Mouse (Mus musculus) heart, embryonic 13.5 days (tissue): ENCODE results near the gene Madd. TPM values are rescaled to one million over a fixed set of nuclear protein-coding genes. Genes with fewer than 3 reads are reported as not detected.

Experiments used
- ATAC-seq: fragments of 200-750 bp; cut with Nextera tagmentation; 2 replicates; pipeline ENCODE4 v1.8.0; 2017; ENCODE audit warnings: moderate TSS enrichment; ENCODE audit not compliant: insufficient number of reproducible peaks, low FRiP score, low TSS enrichment; ENCODE audit errors: extremely low read depth
- H3K27ac ChIP-seq: fragments of 300-500 bp; sonication (generic); replicated peaks from 2 replicates; pipeline ENCODE4 v1.5.1; 2015; ENCODE audit warnings: moderate library complexity, mild to moderate bottlenecking, inconsistent platforms
- H3K27me3 ChIP-seq: fragments of 300-500 bp; sonication (generic); replicated peaks from 2 replicates; pipeline ENCODE4 v1.6.1; 2015; ENCODE audit warnings: mild to moderate bottlenecking, inconsistent platforms
- H3K36me3 ChIP-seq: fragments of 300-500 bp; sonication (generic); 2 replicates; pipeline ENCODE4 v1.6.1; 2015; ENCODE audit warnings: mild to moderate bottlenecking, inconsistent platforms
- H3K4me1 ChIP-seq: fragments of 300-500 bp; sonication (generic); 2 replicates; pipeline ENCODE4 v1.6.1; 2015; ENCODE audit warnings: inconsistent platforms
- H3K4me2 ChIP-seq: fragments of 300-500 bp; sonication (generic); 2 replicates; pipeline ENCODE4 v1.6.1; 2015; ENCODE audit warnings: inconsistent platforms, mild to moderate bottlenecking, moderate library complexity
- H3K4me3 ChIP-seq: fragments of 300-500 bp; sonication (generic); 2 replicates; pipeline ENCODE4 v1.5.1; 2015; ENCODE audit warnings: moderate library complexity, mild to moderate bottlenecking, inconsistent platforms
- H3K9ac ChIP-seq: fragments of 300-500 bp; sonication (generic); 2 replicates; pipeline ENCODE4 v1.6.1; 2015; ENCODE audit warnings: inconsistent platforms, mild to moderate bottlenecking, moderate library complexity
- H3K9me3 ChIP-seq: fragments of 300-500 bp; sonication (generic); 2 replicates; pipeline ENCODE4 v1.6.1; 2016; ENCODE audit warnings: inconsistent platforms
- WGBS: fragments of 180-500 bp; shearing (Covaris S2); methylation state at CpG from one replicate; pipeline ENCODE4 v1.1.7; 2015; ENCODE audit warnings: mixed read lengths; 5-methylcytosine and 5-hydroxymethylcytosine counted together
- polyA plus RNA-seq: library from polyadenylated mRNA; unstranded; fragments of >200 nt; fragmentation: Nextera tagmentation; extraction: Ambion mirVana; gene quantifications from 2 replicates; pipeline ENCODE4 v1.2.1, GENCODE M21; 2015

Madd gene
- polyA plus RNA-seq, 1 experiment from 2014 or later: 5.9 TPM

DNA sequence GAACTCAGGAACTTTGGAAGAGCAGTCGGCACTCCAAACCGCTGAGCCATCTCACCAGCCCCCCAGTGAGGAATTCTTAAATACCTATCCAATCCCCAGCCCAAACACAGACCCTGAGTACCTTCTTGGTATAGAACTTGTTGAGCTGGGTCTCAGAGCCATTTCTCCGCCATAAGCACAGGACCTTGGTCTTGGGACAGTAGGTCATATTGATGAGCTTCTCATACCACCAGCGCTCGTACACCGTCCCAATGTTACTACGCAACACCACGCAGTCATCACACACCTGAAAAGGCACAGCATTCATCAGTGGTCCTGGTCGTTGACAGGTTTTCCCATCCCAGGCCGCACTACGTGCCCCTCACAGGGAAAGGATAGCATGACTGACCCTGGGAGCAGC lies 40.2 kb downstream of the Madd start:
- no peak for ATAC-seq
- Histone ChIP-seq H3K4me1 (0 out of 2 replicates have a peak, but pooled peaks cover 4% of the 10 kb centered on the region), H3K9ac (no peak overlapping the region), H3K27ac (no peak overlapping the region), H3K36me3 (peaks cover 31% of the 10 kb centered on the region), H3K4me2 (no peak overlapping the region), H3K27me3 (no peaks in the 10 kb centered on the region), H3K4me3 (no peak overlapping the region), H3K9me3 (no peaks in the 10 kb centered on the region)
- WGBS: 93% methylated on average over 11 of the region's 11 CpGs

DNA sequence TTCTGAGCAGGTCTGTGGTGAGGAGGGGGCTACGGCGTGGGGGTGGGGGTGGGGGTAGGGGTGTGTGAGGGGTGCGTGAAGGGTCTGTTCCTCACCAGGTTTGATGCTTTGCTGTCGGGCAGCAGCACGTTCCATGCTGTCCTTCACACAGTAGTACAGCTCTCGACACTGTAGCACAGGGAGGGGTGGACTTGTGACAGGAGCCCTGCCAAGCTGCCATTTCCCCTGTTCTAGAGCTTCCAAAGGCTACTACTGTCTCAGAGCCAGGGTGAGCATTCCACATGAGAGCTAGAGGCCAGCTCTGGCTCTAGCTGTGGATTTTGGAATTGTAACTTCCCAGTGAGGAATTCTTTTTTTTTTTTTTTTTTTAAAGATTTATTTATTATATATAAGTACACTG lies 40.7 kb downstream of the Madd start:
- no peak overlapping the region for H3K4me3 ChIP-seq
- no peak overlapping the region for H3K9ac ChIP-seq
- H3K27ac ChIP-seq: no peak overlapping the region
- no peak overlapping the region for H3K4me2 ChIP-seq
- H3K4me1 ChIP-seq: 0 out of 2 replicates have a peak, but pooled peaks cover 4% of the 10 kb centered on the region
- no peaks in the 10 kb centered on the region for H3K9me3 ChIP-seq
- peaks cover 36% of the 10 kb centered on the region for H3K36me3 ChIP-seq
- WGBS: 79% methylated on average over 6 of the region's 6 CpGs
- H3K27me3 ChIP-seq: no peaks in the 10 kb centered on the region
- no peak for ATAC-seq

DNA sequence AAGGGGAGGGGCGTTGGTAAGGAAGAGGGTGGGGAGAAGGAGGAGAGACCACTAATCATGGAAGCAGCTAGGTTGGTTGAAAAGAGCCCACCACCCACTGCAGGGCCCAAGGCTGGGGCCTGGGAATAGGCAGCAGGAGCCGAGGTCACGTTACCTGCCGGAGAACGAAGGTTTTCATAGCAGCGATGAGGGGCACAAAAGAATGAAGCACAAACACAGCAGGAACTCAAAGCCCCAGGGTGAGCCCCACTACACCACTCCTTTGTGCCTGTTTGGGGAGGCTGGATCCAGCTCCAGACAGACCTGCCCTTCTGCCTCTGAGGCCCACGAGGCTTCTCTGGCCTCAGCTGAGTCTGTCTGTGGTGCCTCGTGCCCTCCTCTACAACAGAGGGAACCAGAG lies 43.9 kb downstream of the Madd start:
- WGBS: 78% methylated on average over 8 of the region's 8 CpGs
- no peak for ATAC-seq
- Histone ChIP-seq H3K36me3 (peaks cover 60% of the 10 kb centered on the region), H3K9ac (no peak overlapping the region), H3K9me3 (no peaks in the 10 kb centered on the region), H3K4me3 (no peak overlapping the region), H3K4me1 (peaks cover 21% of the 10 kb centered on the region), H3K27ac (0 out of 2 replicates have a peak overlapping the region, but pooled peaks have one; percentile 45), H3K27me3 (no peaks in the 10 kb centered on the region), H3K4me2 (no peak overlapping the region)

DNA sequence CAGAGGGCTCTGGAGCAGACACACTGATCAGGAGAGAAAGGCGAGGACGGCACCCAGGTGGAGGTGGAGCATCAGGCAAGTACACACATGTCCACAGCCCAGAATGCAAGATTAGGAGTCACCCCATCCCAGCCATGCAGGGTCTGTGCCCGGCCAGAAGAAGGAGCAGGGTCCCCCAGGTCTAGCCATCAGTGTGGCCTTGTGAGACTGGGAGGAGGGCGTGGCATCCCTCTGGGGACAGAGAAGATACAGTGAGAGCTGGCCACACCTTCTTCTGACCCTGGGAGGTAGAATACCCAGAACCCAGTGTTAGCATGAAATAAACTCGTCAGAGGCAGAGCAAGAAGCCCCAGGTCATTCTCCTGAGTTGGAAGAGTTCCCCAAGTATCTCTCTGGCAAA lies 44.3 kb downstream of the Madd start:
- no peaks in the 10 kb centered on the region for H3K27me3 ChIP-seq
- H3K4me3 ChIP-seq: no peak overlapping the region
- WGBS: 57% methylated on average over 5 of the region's 5 CpGs
- ATAC-seq: no peak
- H3K27ac ChIP-seq: peak overlapping the region; percentile 45; the same call in 1 of the 2 replicates
- H3K36me3 ChIP-seq: peaks cover 61% of the 10 kb centered on the region
- H3K4me2 ChIP-seq: no peak overlapping the region
- peaks cover 22% of the 10 kb centered on the region for H3K4me1 ChIP-seq
- H3K9ac ChIP-seq: no peak overlapping the region
- no peaks in the 10 kb centered on the region for H3K9me3 ChIP-seq

DNA sequence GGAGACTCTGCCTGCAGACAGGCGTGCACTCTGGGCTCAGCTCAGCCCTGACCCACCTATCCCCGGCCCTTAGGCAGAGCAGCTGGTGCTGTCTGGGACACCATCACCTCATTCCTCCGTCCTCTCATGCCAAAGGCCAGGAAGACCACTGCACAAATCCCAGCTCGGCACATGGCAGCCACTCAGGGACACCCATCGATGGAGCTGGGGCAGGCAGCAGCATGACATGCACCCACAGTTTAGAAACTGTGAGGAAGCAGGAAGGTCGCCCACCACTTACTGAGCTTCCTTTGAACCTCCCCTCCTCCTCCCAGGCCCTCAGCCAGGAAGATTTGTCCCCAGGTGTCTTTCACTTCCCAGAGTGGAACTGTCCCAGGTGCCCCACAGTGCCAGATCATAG lies 46.2 kb downstream of the Madd start:
- 58% methylated on average over 6 of the region's 6 CpGs for WGBS
- ATAC-seq: no peak
- H3K4me3 ChIP-seq: no peak overlapping the region
- H3K27me3 ChIP-seq: no peaks in the 10 kb centered on the region
- H3K9me3 ChIP-seq: no peaks in the 10 kb centered on the region
- H3K4me1 ChIP-seq: peaks cover 27% of the 10 kb centered on the region
- H3K9ac ChIP-seq: no peak overlapping the region; the same call in 1 of the 2 replicates
- peak overlapping the region; percentile 36; the same call in 1 of the 2 replicates for H3K27ac ChIP-seq
- no peak overlapping the region for H3K4me2 ChIP-seq
- H3K36me3 ChIP-seq: peaks cover 65% of the 10 kb centered on the region

DNA sequence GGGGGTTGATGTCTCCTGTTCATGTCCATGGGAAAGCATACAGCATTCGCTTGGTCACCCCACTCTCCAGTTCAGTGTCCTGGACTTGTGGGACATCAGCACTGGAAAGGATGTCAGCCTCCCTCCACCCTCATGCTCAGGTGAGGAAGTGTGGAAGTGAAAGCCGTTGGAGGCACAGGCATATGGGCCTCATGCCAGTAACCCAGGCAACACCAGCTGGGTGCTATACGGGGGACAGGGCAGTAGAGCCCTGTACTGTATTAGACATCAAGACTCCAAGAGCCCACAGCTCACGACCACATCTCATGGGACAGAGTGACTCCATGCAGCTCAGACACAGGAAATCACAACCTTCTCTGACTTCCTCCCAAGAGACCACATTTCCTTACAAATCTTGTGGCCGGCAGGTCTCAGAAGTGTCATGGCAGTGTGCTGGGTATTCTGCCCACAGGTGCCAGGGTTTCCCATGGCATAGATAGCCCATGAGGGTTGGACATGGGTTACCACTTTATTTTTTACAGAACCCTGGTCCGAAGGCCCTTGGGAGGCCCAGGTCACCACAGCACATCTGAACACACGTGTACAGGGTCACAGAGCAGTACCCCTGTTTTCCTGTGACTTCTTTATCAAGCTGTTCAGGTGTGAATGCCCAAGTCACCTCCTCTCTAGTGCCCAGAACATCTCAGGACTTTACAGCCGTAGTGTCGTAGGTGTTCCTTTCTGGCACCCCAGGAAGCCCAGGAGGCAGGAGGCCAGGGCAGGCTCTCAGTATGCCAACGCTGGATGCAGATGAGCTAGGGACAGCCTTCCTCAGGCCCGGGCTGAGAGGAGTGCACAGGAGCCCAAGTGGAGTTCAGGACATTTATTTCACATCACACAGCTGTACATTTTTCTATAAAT lies 46.9 kb downstream of the Madd start:
- Histone ChIP-seq H3K9ac (0 out of 2 replicates have a peak overlapping the region, but pooled peaks have one; percentile 15), H3K36me3 (peaks cover 70% of the 10 kb centered on the region), H3K27me3 (no peaks in the 10 kb centered on the region), H3K9me3 (no peaks in the 10 kb centered on the region), H3K27ac (peak overlapping the region; percentile 36; the same call in 1 of the 2 replicates), H3K4me2 (no peak overlapping the region), H3K4me3 (no peak overlapping the region), H3K4me1 (peaks cover 35% of the 10 kb centered on the region)
- WGBS: 66% methylated on average over 11 of the region's 11 CpGs
- ATAC-seq: no peak

DNA sequence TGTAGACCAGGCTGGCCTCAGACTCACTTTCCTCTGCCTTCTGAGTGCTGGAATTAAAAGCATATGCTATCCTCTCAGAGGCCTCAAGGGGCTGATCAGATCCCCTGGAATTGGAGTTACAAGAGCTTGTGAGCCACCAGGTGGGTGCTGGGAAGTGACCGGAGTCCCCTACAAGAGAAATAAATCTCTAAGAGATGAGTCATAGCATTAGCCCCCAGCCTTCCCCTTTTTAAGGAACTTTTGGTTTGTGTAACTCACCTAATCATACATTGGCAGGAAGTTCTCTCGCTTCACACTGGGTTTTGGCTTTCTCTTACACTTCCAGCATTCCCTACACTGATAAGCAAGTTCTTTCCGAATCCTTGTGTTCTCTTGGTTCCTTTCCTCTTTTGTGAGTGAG lies 51.6 kb downstream of the Madd start:
- Histone ChIP-seq H3K27ac (peak overlapping the region; percentile 59), H3K27me3 (no peaks in the 10 kb centered on the region), H3K9ac (peak overlapping the region; percentile 12; the same call in 1 of the 2 replicates), H3K4me2 (no peak overlapping the region), H3K9me3 (no peaks in the 10 kb centered on the region), H3K36me3 (peaks cover 100% of the 10 kb centered on the region), H3K4me3 (no peak overlapping the region), H3K4me1 (peaks cover 63% of the 10 kb centered on the region)
- 46% methylated on average over 3 of the region's 3 CpGs for WGBS
- ATAC-seq: no peak

DNA sequence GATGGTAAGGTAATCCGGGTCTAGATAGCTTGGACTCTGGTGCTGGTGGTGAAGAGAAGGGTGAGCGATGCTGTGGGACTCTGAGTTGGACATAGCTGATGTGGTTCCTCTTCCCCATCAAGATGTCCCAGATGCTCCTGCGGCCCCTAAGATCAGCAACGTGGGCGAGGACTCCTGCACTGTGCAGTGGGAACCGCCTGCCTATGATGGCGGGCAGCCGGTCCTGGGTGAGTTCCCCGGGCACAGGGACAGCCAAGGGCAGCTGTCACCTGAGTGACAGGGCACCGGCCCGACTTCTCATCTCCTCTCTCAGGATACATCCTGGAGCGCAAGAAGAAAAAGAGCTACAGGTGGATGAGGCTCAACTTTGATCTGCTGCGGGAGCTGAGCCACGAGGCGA lies 52.4 kb downstream of the Madd start:
- ATAC-seq: no peak
- peaks cover 100% of the 10 kb centered on the region for H3K36me3 ChIP-seq
- 84% methylated on average over 15 of the region's 15 CpGs for WGBS
- H3K4me3 ChIP-seq: no peak overlapping the region
- peak overlapping the region; percentile 59 for H3K27ac ChIP-seq
- peaks cover 64% of the 10 kb centered on the region for H3K4me1 ChIP-seq
- H3K9me3 ChIP-seq: no peaks in the 10 kb centered on the region
- H3K27me3 ChIP-seq: no peaks in the 10 kb centered on the region
- no peak overlapping the region; the same call in 1 of the 2 replicates for H3K9ac ChIP-seq
- no peak overlapping the region for H3K4me2 ChIP-seq

DNA sequence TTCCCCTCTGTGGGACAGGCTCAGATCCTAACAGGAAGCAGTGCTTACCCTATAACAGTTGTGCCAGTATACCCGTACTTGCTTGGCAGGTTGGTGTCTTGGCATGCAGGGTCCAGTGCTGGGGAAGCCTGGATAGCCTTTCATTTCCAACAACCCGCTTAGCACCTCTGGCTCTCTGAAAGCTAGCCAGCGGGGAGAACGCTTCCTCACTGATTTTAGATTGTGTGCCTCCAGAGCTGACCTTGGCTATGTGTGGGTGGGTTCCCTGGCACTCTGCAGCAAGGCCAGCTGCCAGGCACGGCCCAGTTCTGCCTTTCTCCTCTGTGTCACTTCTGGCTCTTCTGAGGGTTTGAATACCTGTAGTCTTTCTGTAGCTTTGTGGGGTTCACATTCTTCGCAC lies 53.5 kb downstream of the Madd start:
- Histone ChIP-seq H3K4me3 (no peak overlapping the region), H3K9ac (peak overlapping the region; percentile 45; the same call in 1 of the 2 replicates), H3K27ac (peak overlapping the region; percentile 59), H3K4me2 (no peak overlapping the region), H3K9me3 (no peaks in the 10 kb centered on the region), H3K27me3 (no peaks in the 10 kb centered on the region), H3K36me3 (peaks cover 100% of the 10 kb centered on the region), H3K4me1 (peaks cover 68% of the 10 kb centered on the region)
- 65% methylated on average over 6 of the region's 6 CpGs for WGBS
- ATAC-seq: no peak

DNA sequence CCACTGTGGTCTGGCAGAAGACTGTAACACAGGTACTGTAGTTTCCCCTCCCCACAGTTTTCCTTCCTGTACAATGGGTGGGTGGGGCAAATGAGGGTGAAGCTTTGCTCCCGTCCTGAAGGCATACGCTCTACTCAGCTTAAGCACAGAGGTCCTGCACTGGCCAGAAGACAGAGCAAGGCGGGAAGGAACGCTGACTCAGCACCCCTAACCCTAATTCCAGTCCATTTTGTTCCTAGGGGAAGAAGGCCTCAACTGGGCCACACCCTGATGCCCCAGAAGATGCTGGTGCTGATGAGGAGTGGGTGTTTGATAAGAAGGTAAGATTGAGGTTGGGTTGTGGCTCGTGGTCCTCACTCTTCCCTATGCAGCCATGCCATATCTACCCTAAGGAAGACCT lies 54.9 kb downstream of the Madd start:
- no peak overlapping the region for H3K4me2 ChIP-seq
- ATAC-seq: no peak
- peak overlapping the region; percentile 19; the same call in 1 of the 2 replicates for H3K9ac ChIP-seq
- peaks cover 100% of the 10 kb centered on the region for H3K36me3 ChIP-seq
- no peak overlapping the region for H3K27ac ChIP-seq
- H3K27me3 ChIP-seq: no peaks in the 10 kb centered on the region
- H3K4me1 ChIP-seq: peaks cover 79% of the 10 kb centered on the region
- no peaks in the 10 kb centered on the region for H3K9me3 ChIP-seq
- 61% methylated on average over 5 of the region's 5 CpGs for WGBS
- H3K4me3 ChIP-seq: no peak overlapping the region

DNA sequence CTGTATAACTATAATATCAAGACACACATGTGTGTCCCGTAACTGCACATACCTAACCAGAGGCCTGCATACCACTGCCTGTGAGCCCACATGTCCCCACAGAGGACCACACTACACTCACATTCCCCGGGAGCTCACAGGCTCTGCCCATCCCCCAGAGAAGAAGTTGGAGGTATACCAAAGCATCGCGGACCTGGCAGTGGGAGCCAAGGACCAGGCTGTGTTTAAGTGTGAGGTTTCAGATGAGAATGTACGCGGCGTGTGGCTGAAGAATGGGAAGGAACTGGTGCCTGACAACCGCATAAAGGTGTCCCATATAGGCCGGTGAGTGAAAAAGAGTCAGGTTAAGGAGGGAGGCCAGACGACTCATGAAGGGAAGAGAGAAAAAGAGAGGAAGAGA lies 58.5 kb downstream of the Madd start:
- H3K4me1 ChIP-seq: peaks cover 81% of the 10 kb centered on the region

More for the DNA sequence above, 58.5 kb downstream of the Madd start:
- Histone ChIP-seq H3K27me3 (no peaks in the 10 kb centered on the region), H3K9ac (peak overlapping the region; percentile 5), H3K27ac (no peak overlapping the region), H3K4me3 (0 out of 2 replicates have a peak overlapping the region, but pooled peaks have one; percentile 75), H3K4me2 (peak overlapping the region; percentile 81), H3K9me3 (no peaks in the 10 kb centered on the region), H3K36me3 (peaks cover 100% of the 10 kb centered on the region)
- 70% methylated on average over 10 of the region's 10 CpGs for WGBS
- no peak for ATAC-seq
